Mouse (Mus musculus) T-helper 1 cell (primary cell): ENCODE measurements around the gene Uhrf1.

Experiments
- in situ Hi-C: fragments of 300-600 bp; cut with MboI, MseI; formaldehyde crosslinking; loops from one replicate; pipeline ENCODE4 v1.15.1; 2025; ENCODE audit warnings: high pct_unique_total_duplicates

Gene Uhrf1

GRCm38 (mm10) chr17:56338909-56339308 lies 35.8 kb downstream of the Uhrf1 start:
- in situ Hi-C loops = no loop called here

GRCm38 (mm10) chr17:56340717-56341116 lies 37.6 kb downstream of the Uhrf1 start:
- in situ Hi-C loops = no loop called here

- in situ Hi-C loops = no loop called here
Measured at GRCm38 (mm10) chr17:56343466-56343865, 40.3 kb downstream of the Uhrf1 start.

GRCm38 (mm10) chr17:56345364-56345763 lies 42.2 kb downstream of the Uhrf1 start:
- in situ Hi-C loops = no loop called here

- in situ Hi-C loops = no loop called here
Measured at GRCm38 (mm10) chr17:56348128-56348527, 45.0 kb downstream of the Uhrf1 start.

- in situ Hi-C loops = no loop called here
Measured at GRCm38 (mm10) chr17:56348586-56348985, 45.5 kb downstream of the Uhrf1 start.

GRCm38 (mm10) chr17:56350694-56351093 lies 47.6 kb downstream of the Uhrf1 start:
- in situ Hi-C loops = no loop called here

GRCm38 (mm10) chr17:56356921-56357885 lies 54.1 kb downstream of the Uhrf1 start:
- in situ Hi-C loops = loop anchor here (5.0 kb wide), 1 partner anchor 195 kb away; the partner anchor contains the start of gene Gm20219

- in situ Hi-C loops = loop anchor here (5.0 kb wide), 1 partner anchor 193 kb away; the partner anchor contains the start of gene Gm20219
Measured at GRCm38 (mm10) chr17:56359183-56359725, 56.1 kb downstream of the Uhrf1 start.

- in situ Hi-C loops = loop anchor here (5.0 kb wide), 1 partner anchor 192 kb away; the partner anchor contains the start of gene Gm20219
Measured at GRCm38 (mm10) chr17:56359864-56360263, 56.7 kb downstream of the Uhrf1 start.

- in situ Hi-C loops = no loop called here
Measured at GRCm38 (mm10) chr17:56360451-56360850, 57.3 kb downstream of the Uhrf1 start.

GRCm38 (mm10) chr17:56361542-56361941 lies 58.4 kb downstream of the Uhrf1 start:
- in situ Hi-C loops = no loop called here

- in situ Hi-C loops = no loop called here
Measured at GRCm38 (mm10) chr17:56365791-56366673, 62.9 kb downstream of the Uhrf1 start.

GRCm38 (mm10) chr17:56368291-56368790 lies 65.2 kb downstream of the Uhrf1 start:
- in situ Hi-C loops = no loop called here

GRCm38 (mm10) chr17:56370090-56370489 lies 67.0 kb downstream of the Uhrf1 start:
- in situ Hi-C loops = loop anchor here (10.0 kb wide), 1 partner anchor 285 kb away; no protein-coding TSS in a partner anchor

GRCm38 (mm10) chr17:56371029-56371660 lies 68.0 kb downstream of the Uhrf1 start:
- in situ Hi-C loops = loop anchor here (10.0 kb wide), 1 partner anchor 284 kb away; no protein-coding TSS in a partner anchor

- in situ Hi-C loops = loop anchor here (10.0 kb wide), 1 partner anchor 283 kb away; no protein-coding TSS in a partner anchor
Measured at GRCm38 (mm10) chr17:56372109-56372508, 69.0 kb downstream of the Uhrf1 start.
